Mouse (Mus musculus) left cerebral cortex, adult 6 months (tissue): ENCODE results near the gene Olfr629. TPM values are rescaled to one million over a fixed set of nuclear protein-coding genes. Genes with fewer than 3 reads are reported as not detected.

ENCODE experiments used
- long read RNA-seq, 2 experiments: library from polyadenylated mRNA; unstranded; transcript quantifications; one replicate each; pipeline ENCODE4 v2.0.0; 2019 to 2020
- polyA plus RNA-seq: library from polyadenylated mRNA; unstranded; fragments of <200 nt; fragmentation: Nextera tagmentation; gene quantifications from 2 replicates; pipeline ENCODE4 v1.2.3, GENCODE M21; 2021

Olfr629 gene
- polyA plus RNA-seq = not detected in 2 replicates
- long read RNA-seq, experiment 1 = 0 reads
- long read RNA-seq, experiment 2 = 0 reads

DNA sequence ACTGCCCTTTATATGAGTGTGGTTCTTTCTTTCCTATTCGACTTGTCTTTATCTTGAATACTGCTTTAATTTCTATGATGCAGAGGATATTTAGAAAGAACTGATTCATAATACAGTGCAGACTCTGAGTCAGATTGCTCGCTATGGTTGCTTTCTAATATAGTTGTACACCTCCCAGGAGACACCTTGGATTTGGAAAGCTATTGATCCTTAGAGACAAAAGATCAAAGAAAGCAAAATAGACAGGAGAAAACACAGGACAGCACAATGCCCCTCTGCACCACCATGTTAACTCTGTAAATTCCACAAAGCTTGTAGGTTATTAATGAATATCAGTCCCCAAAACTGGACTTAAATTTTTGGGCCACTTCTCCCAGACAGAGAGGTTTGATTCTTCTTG is at the start of gene Olfr629:
Olfr629 (minus strand) TSS at position 101 of the 400 bp plus-strand sequence.

DNA sequence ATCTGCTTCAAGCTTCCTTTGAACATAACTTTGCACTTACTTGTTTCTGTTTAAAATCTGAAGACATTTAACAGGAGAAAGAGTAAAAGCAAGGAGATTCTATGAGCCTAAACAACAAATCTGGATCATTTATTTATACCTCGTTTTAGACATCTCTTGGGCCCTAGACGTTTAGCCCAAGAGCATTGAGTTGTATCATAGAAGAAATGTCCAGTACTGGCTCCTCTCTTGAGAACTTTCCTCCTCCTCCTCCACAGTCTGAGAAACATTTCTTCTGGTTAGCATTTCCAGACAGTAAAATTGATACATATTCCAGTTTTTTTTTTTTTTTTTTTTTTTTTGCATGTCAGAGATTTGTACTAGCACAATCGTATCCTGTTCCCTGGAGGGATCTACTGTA is 47.0 kb upstream of the Olfr629 start, which contains the start of gene Olfr67:
Olfr67 (minus strand) TSS at position 101 of the 400 bp plus-strand sequence.

DNA sequence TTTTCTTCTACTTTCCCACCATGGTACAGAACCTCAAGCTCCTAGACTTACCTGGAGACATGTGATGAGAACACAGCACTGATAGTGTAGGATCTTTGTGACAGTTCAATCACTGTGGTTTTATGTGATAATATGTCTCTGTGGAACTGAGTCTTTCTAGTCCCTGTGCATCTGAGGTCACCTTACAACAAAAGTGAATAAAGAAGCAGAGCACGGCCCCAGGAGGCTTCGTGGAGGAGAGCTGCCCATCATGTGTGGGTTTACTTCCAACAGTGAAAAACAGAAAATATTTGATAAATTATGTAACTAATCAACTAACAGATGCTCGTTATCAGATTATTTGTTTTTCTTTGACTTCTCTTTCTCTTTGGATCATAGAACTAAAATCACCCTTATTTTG is 34.9 kb upstream of the Olfr629 start, which contains the start of gene Olfr68:
Olfr68 (minus strand) TSS at position 101 of the 400 bp plus-strand sequence.

DNA sequence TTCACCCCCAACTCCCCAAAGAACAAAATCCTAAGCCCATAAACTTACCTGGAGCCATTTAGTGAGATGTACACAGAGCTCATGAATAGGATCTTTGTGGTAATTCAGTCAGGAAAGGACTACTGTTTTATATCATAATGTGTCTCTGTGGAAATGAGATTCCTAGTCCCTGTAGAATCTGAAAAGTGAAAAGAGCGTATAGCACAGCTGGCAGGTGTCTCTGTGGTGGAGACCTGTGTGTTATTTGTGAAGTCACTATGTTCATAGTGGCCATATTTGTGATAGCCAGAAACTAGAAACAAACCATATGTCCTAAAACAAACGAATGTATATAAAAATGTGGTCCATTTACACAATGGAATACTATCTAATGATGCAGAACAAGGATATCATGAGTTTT is 26.8 kb upstream of the Olfr629 start, which contains the start of gene Olfr69:
Olfr69 (minus strand) TSS at position 101 of the 400 bp plus-strand sequence.

DNA sequence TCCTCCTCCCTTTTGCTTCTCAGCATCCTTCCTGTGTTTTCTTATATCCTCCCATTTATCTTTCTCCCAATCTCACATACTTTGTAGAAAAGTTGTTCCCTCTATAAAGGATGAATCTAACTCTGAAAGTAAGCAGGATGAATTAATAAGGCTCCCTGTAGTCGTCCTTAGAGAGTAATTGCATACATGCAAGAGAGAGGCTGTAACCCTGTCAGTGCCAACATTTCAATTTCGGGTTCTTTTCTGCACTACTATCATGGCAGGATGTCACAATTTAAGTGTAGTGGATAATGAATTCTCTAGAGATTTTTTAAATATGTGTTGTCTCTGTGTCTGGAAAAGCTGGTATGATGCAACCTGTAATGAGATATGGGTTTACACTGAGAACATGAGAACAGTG is 12.5 kb upstream of the Olfr629 start, which contains the start of gene Olfr630:
Olfr630 (minus strand) TSS at position 101 of the 400 bp plus-strand sequence.

DNA sequence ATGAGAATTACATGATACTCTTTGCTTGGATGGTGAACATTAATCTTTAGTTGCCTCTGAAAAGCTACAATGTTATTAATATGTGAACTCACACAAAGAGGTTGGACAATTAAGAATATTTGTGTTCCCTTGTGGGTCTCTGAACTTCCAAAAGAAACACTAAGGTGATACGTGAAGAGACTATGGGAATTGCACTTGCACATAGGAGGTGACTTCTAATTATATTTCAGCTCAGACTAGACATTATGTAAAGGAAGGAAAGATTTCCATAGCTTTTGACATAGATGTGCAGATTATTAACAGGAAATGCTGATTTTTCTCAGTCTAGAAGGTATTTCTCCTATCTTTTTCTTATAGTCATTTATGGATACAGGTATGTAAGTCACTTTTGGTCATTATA is 14.7 kb downstream of the Olfr629 start, which contains the start of gene Olfr628:
Olfr628 (plus strand) TSS at position 301 of the 400 bp plus-strand sequence.

DNA sequence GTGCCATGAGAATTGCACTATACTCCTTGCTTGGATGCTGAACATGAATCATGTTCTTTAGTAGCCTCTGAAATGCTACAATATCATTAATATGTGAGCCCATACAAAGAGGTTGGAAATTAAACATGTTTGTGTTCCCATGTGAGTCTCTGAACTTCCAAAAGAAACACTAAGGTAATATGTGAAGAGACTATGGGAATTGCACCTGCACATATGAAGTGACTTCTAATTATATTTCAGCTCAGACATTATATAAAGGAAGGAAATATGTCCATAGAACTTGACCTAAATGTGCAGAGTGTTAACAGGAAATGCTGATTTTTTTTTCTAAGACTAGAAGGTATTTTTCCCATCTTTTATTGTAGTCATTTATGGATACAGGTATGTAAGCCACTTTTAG is 30.4 kb downstream of the Olfr629 start, which contains the start of gene Olfr243:
Olfr243 (plus strand) TSS at position 301 of the 400 bp plus-strand sequence.

Other genes starting within 250 kb of the Olfr629 start
- not detected in 2 replicates for gene Olfr609, start 246.9 kb downstream of the Olfr629 start, polyA plus RNA-seq
- not detected in 2 replicates for gene Olfr610, start 232.8 kb downstream of the Olfr629 start, polyA plus RNA-seq
- gene Olfr611, start 224.1 kb downstream of the Olfr629 start, polyA plus RNA-seq = not detected in 2 replicates
- not detected in 2 replicates for gene Olfr612, start 202.2 kb downstream of the Olfr629 start, polyA plus RNA-seq
- gene Olfr613, start 196.9 kb downstream of the Olfr629 start, polyA plus RNA-seq = not detected in 2 replicates
- gene Olfr615, start 188.9 kb downstream of the Olfr629 start, polyA plus RNA-seq = not detected in 2 replicates
- not detected in 2 replicates for gene Olfr616, start 175.8 kb downstream of the Olfr629 start, polyA plus RNA-seq
- not detected in 2 replicates for gene Olfr617, start 171.9 kb downstream of the Olfr629 start, polyA plus RNA-seq
- gene Olfr618, start 154.8 kb downstream of the Olfr629 start, polyA plus RNA-seq = not detected in 2 replicates
- gene Olfr619, start 144.4 kb downstream of the Olfr629 start, polyA plus RNA-seq = not detected in 2 replicates
- gene Olfr620, start 132.4 kb downstream of the Olfr629 start, polyA plus RNA-seq = not detected in 2 replicates
- not detected in 2 replicates for gene Olfr622, start 102.2 kb downstream of the Olfr629 start, polyA plus RNA-seq
- not detected in 2 replicates for gene Olfr623, start 81.2 kb downstream of the Olfr629 start, polyA plus RNA-seq
- gene Olfr624, start 73.8 kb downstream of the Olfr629 start, polyA plus RNA-seq = 0.01 TPM in 1 of 2 replicates, not detected in the other
- not detected in 2 replicates for gene Olfr625-ps1, start 62.2 kb downstream of the Olfr629 start, polyA plus RNA-seq
- gene Olfr243, start 30.3 kb downstream of the Olfr629 start, polyA plus RNA-seq = not detected in 2 replicates
- not detected in 2 replicates for gene Olfr628, start 14.6 kb downstream of the Olfr629 start, polyA plus RNA-seq
- not detected in 2 replicates for gene Olfr630, start 12.4 kb upstream of the Olfr629 start, polyA plus RNA-seq
- gene Olfr69, start 26.7 kb upstream of the Olfr629 start, polyA plus RNA-seq = not detected in 2 replicates
- not detected in 2 replicates for gene Olfr68, start 34.8 kb upstream of the Olfr629 start, polyA plus RNA-seq
- gene Olfr67, start 46.9 kb upstream of the Olfr629 start, polyA plus RNA-seq = not detected in 2 replicates
- 3.2 and 6.0 TPM in 2 replicates for gene Hbb-bt, start 69.1 kb upstream of the Olfr629 start, polyA plus RNA-seq
- gene Hbb-bs, start 83.2 kb upstream of the Olfr629 start, polyA plus RNA-seq = 18.9 and 25.8 TPM in 2 replicates
- not detected in 2 replicates for gene Hbb-bh2, start 95.6 kb upstream of the Olfr629 start, polyA plus RNA-seq
- gene Hbb-bh1, start 98.2 kb upstream of the Olfr629 start, polyA plus RNA-seq = not detected in 2 replicates
- 0.20 TPM in 1 of 2 replicates, not detected in the other for gene Hbb-y, start 108.3 kb upstream of the Olfr629 start, polyA plus RNA-seq
- not detected in 2 replicates for gene Olfr66, start 141.3 kb upstream of the Olfr629 start, polyA plus RNA-seq
- not detected in 2 replicates for gene Olfr64, start 149.5 kb upstream of the Olfr629 start, polyA plus RNA-seq
- gene Olfr65, start 158.5 kb upstream of the Olfr629 start, polyA plus RNA-seq = not detected in 2 replicates
- not detected in 2 replicates for gene Olfr631, start 183.9 kb upstream of the Olfr629 start, polyA plus RNA-seq
- gene Olfr632, start 189.4 kb upstream of the Olfr629 start, polyA plus RNA-seq = not detected in 2 replicates
- gene Olfr633, start 199.5 kb upstream of the Olfr629 start, polyA plus RNA-seq = not detected in 2 replicates
- gene Olfr635, start 226.2 kb upstream of the Olfr629 start, polyA plus RNA-seq = 0.01 TPM in 1 of 2 replicates, not detected in the other